Mouse (Mus musculus): Measurements from ENCODE around the gene Hoxb3.

The Hoxb3 gene

GRCm38 (mm10) chr11:96338957-96339855 is 16.1 kb downstream of the Hoxb3 start:
- DNase-seq (ENCODE audit: inconsistent ontology term), result no peak

- no peak for DNase-seq (ENCODE audit: inconsistent ontology term)
Observed at GRCm38 (mm10) chr11:96340698-96341365, 17.7 kb downstream of the Hoxb3 start.

- DNase-seq (ENCODE audit: inconsistent ontology term), result peak; percentile 40
Observed at GRCm38 (mm10) chr11:96341701-96342575, 18.8 kb downstream of the Hoxb3 start.

- no peak for DNase-seq (ENCODE audit: inconsistent ontology term)
Observed at GRCm38 (mm10) chr11:96342576-96342930, 19.4 kb downstream of the Hoxb3 start.

GRCm38 (mm10) chr11:96343206-96343745 is 20.1 kb downstream of the Hoxb3 start:
- DNase-seq (ENCODE audit: inconsistent ontology term), result no peak

- DNase-seq (ENCODE audit: inconsistent ontology term), result no peak
Observed at GRCm38 (mm10) chr11:96344061-96344877, 21.1 kb downstream of the Hoxb3 start.

GRCm38 (mm10) chr11:96344878-96345159 is 21.7 kb downstream of the Hoxb3 start:
- DNase-seq (ENCODE audit: inconsistent ontology term), result no peak

GRCm38 (mm10) chr11:96345220-96345892 is 22.2 kb downstream of the Hoxb3 start:
- no peak for DNase-seq (ENCODE audit: inconsistent ontology term)

GRCm38 (mm10) chr11:96345893-96346806 is 23.0 kb downstream of the Hoxb3 start:
- no peak for DNase-seq (ENCODE audit: inconsistent ontology term)

GRCm38 (mm10) chr11:96346916-96347520 is 23.9 kb downstream of the Hoxb3 start:
- no peak for DNase-seq (ENCODE audit: inconsistent ontology term)

GRCm38 (mm10) chr11:96347717-96348116 is 24.6 kb downstream of the Hoxb3 start:
- DNase-seq (ENCODE audit: inconsistent ontology term), result no peak

GRCm38 (mm10) chr11:96348141-96348928 is 25.2 kb downstream of the Hoxb3 start:
- no peak for DNase-seq (ENCODE audit: inconsistent ontology term)

- DNase-seq (ENCODE audit: inconsistent ontology term), result no peak
Observed at GRCm38 (mm10) chr11:96348988-96349387, 25.9 kb downstream of the Hoxb3 start.

- DNase-seq (ENCODE audit: inconsistent ontology term), result no peak
Observed at GRCm38 (mm10) chr11:96349491-96350340, 26.6 kb downstream of the Hoxb3 start.

- no peak for DNase-seq (ENCODE audit: inconsistent ontology term)
Observed at GRCm38 (mm10) chr11:96350341-96350624, 27.2 kb downstream of the Hoxb3 start, which contains the start of gene Hoxb2. Gene Hoxb2, plus strand, starts transcription at chr11:96350525.

- DNase-seq (ENCODE audit: inconsistent ontology term), result no peak
Observed at GRCm38 (mm10) chr11:96350791-96351190, 27.7 kb downstream of the Hoxb3 start.

- no peak for DNase-seq (ENCODE audit: inconsistent ontology term)
Observed at GRCm38 (mm10) chr11:96351312-96351711, 28.2 kb downstream of the Hoxb3 start.

Measured in Muller cell, postnatal 12 days (primary cell).